Mouse (Mus musculus): ENCODE measurements at regions not wholly inside any gene's neighbourhood (a gene's known extent, or its start where the extent isn't known, plus 50 kb on each side); places are given as distances from the start of the nearest gene placed in this dataset.

GRCm38 (mm10) chr6:116821215-116821912 lies 104.7 kb upstream of the Tmem72 start:
- no peak for TF ChIP-seq CTCF (IDR thresholded peaks at IDR 0.05; ENCODE audit: extremely low read depth, insufficient read depth, low read length)
- TF ChIP-seq POLR2A (IDR thresholded peaks at IDR 0.05; ENCODE audit: extremely low read depth, insufficient read depth, low read length), result no peak

Measured in cortical plate, adult 2 months (tissue).